Mouse (Mus musculus): ENCODE results near the gene Qrfp.

DNA sequence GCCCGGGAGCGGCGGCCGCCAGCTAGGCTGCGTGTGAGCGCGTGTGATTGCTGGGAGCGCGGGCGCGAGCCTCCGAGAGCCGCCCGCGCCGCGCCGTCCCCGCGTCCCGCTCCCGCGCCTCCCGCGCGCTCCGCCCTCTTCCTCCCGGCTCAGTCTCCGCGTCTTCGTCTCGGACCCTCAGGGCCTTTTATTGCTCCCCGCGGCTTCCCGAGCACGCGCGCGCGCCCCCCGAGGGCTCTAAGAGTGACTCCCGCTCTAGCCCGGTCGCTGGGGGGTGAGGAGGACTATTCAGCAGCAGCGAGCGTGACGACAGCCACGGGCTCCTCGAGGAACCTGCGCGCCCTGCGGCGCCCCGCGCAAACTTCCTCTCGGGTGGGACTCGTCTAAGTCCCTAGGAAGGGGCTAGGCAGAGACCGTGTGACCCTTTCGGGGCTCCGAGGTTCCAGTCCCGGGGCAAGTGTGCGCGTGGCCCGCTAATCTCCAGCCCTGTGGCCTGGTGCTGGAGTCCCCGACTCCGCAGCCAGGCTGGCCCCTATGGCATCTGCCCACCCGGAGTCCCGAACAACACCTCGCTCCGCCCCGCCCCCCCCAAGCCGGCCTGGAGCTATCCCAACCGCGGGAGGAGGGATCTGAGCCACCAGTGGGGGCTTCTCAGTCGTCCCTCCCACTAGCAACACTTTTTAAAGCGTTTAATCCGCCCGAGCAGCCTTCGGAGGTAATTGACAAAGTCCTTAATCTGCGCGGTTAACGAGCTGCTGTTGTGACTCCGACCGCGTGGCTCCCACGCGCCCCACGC is 35.7 kb upstream of the Qrfp start, which contains the start of gene Fibcd1:
- TF ChIP-seq EP300 (IDR thresholded peaks at IDR 0.05; ENCODE audit: low read depth) (no peak), CTCF (IDR thresholded peaks at IDR 0.05; ENCODE audit: low read depth) (no peak)

Measured in liver, postnatal 0 days (tissue).